Mouse (Mus musculus) lung, postnatal 0 days (tissue): ENCODE measurements around the gene Six3. TPM values are rescaled to one million over a fixed set of nuclear protein-coding genes. Genes with fewer than 3 reads are reported as not detected.

Source experiments
- ATAC-seq: fragments of 200-750 bp; cut with Nextera tagmentation; 2 replicates; pipeline ENCODE4 v1.8.0; 2017; ENCODE audit warnings: moderate library complexity
- DNase-seq: peaks from one replicate; pipeline ENCODE4 v3.0.0-alpha.2; 2016; ENCODE audit warnings: low spot score
- H3K27ac ChIP-seq: fragments of 300-500 bp; sonication (generic); 2 replicates; pipeline ENCODE4 v1.5.1; 2014; ENCODE audit warnings: antibody characterized with exemption, mild to moderate bottlenecking, low read length, mixed read lengths
- H3K27me3 ChIP-seq: fragments of 300-500 bp; sonication (generic); replicated peaks from 2 replicates; pipeline ENCODE4 v1.6.1; 2014; ENCODE audit warnings: low read length, mixed read lengths; ENCODE audit not compliant: insufficient read depth
- H3K36me3 ChIP-seq: fragments of 300-500 bp; sonication (generic); 2 replicates; pipeline ENCODE4 v1.6.1; 2014; ENCODE audit warnings: low read length, mixed read lengths; ENCODE audit not compliant: insufficient read depth
- H3K4me1 ChIP-seq: fragments of 300-500 bp; sonication (generic); 2 replicates; pipeline ENCODE4 v1.6.1; 2014; ENCODE audit warnings: antibody characterized with exemption, low read depth, low read length, mixed read lengths; ENCODE audit not compliant: insufficient read depth
- H3K4me2 ChIP-seq: fragments of 300-500 bp; sonication (generic); replicated peaks from 2 replicates; pipeline ENCODE4 v1.6.1; 2014; ENCODE audit warnings: low read depth, mild to moderate bottlenecking, low read length, moderate library complexity, mixed read lengths
- H3K4me3 ChIP-seq: fragments of 300-500 bp; sonication (generic); 2 replicates; pipeline ENCODE4 v1.5.1; 2014; ENCODE audit warnings: low read depth, low read length
- H3K9ac ChIP-seq: fragments of 300-500 bp; sonication (generic); replicated peaks from 2 replicates; pipeline ENCODE4 v1.6.1; 2014; ENCODE audit warnings: low read depth, mild to moderate bottlenecking
- H3K9me3 ChIP-seq: fragments of 300-500 bp; sonication (generic); 2 replicates; pipeline ENCODE4 v1.6.1; 2016; ENCODE audit warnings: low read length, mixed read lengths
- CTCF ChIP-seq: IDR thresholded peaks from 2 replicates; pipeline ENCODE4 v1.5.1; 2016; ENCODE audit warnings: antibody characterized with exemption, mild to moderate bottlenecking
- EP300 ChIP-seq: IDR thresholded peaks from 2 replicates; pipeline ENCODE4 v1.6.1; 2016; ENCODE audit warnings: antibody characterized with exemption, mild to moderate bottlenecking, control low read depth
- WGBS: fragments of 180-500 bp; shearing (Covaris S2); extraction: QIAGEN DNeasy Blood & Tissue Kit; methylation state at CpG from one replicate; pipeline ENCODE4 v1.1.7; 2014; 5-methylcytosine and 5-hydroxymethylcytosine counted together
- polyA plus RNA-seq: library from polyadenylated mRNA; unstranded; fragments of >200 nt; fragmentation: Nextera tagmentation; extraction: Ambion mirVana; gene quantifications from 2 replicates; pipeline ENCODE4 v1.2.1, GENCODE M21; 2015

The Six3 gene
- polyA plus RNA-seq, 1 experiment from 2014 or later: not detected

DNA sequence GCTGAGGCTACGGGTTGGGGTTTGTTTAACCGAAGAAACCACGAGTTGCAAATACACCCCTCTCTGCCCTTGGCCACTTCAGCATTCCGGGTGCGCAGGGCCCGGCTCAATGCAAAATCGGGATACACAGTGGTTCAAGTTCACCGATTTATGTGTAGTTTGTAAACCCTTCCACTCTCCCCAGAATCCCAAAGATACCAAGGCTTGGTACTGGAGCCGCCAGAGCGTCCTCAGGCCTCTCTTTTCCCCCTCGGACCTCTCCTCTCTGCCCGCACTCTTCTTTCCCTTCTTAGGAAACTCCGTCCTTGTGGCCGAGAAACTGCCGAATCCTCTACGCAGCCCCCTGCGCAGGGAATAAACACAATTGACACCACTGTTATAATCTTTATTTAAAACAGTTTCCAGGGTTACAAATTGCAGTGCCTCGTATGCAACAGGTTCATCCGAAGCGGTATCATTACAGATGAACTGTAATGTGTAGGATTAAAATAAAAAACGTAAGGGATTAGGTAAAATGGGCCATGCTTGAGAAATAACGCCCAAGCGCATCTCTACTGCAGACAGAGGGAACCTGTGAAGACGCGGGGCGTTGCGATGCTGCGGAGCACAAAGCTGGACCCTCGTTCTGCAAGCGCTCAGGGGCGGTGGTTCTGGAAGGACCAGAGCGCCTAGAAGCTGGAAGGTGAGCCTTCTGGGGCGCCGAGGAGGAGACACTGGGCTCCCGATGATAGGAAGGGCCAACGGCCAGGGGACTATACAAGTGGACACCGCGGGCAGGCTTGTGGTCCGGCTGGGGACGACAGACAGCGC, 5.6 kb upstream of the Six3 start:
- Histone ChIP-seq H3K36me3 (no peaks in the 10 kb centered on the region), H3K4me3 (no peak overlapping the region), H3K4me1 (no peaks in the 10 kb centered on the region), H3K27me3 (peaks cover 78% of the 10 kb centered on the region), H3K4me2 (no peak overlapping the region), H3K9ac (no peak overlapping the region), H3K9me3 (no peaks in the 10 kb centered on the region), H3K27ac (no peak overlapping the region)
- DNase-seq (no peak), ATAC-seq (no peak)
- WGBS: 2% methylated on average over 40 of the region's 41 CpGs
- TF ChIP-seq CTCF: no peak
- no peak for TF ChIP-seq EP300

DNA sequence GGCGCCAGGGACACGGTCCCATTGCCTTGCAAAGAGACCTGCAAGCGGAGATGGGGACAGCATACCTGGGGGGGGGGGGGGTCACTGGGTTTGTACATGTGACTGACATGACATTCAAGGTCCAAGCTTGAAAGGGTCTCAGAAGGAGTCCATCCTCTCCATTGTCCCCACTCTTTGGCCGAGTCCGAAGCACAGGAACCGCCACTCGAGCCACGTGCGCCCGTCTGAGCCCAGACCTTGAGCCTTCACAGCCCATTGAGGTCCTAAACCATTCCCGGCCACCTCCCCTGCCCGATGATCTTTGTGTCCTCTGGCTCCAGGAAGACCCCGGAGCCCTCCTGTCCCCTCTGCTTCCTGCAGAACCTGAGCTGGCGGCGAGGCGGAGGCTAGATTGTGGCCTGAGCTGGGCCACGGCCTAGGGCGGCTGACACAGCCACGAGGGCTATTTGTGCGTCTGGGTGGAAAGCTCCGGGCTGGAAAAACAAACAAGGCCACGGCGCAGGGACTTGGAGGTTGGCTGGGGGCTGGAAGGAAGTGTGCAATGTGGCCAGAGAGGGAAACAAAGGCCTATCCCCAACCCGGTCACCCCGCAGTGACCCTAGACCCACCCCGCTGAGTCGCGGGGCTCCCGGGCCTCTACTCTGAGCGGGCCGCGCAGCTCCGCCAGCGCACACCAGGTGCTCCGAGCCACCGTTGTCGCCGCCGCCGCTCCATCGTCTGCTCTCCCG, 4.9 kb upstream of the Six3 start:
- ATAC-seq (no peak), DNase-seq (no peak)
- H3K27ac ChIP-seq: no peak overlapping the region
- no peak overlapping the region for H3K9ac ChIP-seq
- no peaks in the 10 kb centered on the region for H3K9me3 ChIP-seq
- no peaks in the 10 kb centered on the region for H3K36me3 ChIP-seq
- H3K4me3 ChIP-seq: no peak overlapping the region
- WGBS: 2% methylated on average over 41 of the region's 42 CpGs
- H3K4me1 ChIP-seq: no peaks in the 10 kb centered on the region
- TF ChIP-seq CTCF (no peak), EP300 (no peak)
- H3K27me3 ChIP-seq: peaks cover 79% of the 10 kb centered on the region
- no peak overlapping the region for H3K4me2 ChIP-seq

DNA sequence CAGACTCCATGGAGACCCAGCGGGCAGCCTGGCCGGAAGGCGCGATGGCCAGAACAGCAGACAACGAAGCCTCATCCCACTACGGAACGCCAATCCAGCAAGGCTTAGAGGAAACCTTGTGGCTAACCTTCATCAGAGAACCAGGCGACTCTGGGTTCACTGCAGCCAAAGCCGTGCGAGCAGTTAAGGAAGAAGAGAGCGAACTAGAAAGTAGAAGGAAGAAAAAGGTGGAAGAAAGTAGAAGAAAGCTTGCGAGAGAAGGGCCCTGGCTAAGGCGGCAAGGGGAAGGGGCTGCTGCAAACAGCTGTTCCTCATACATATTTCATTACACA, 4.3 kb upstream of the Six3 start:
- ATAC-seq (no peak), DNase-seq (no peak)
- Histone ChIP-seq H3K36me3 (no peaks in the 10 kb centered on the region), H3K27me3 (peaks cover 84% of the 10 kb centered on the region), H3K4me1 (no peaks in the 10 kb centered on the region), H3K27ac (no peak overlapping the region), H3K4me2 (no peak overlapping the region), H3K9me3 (no peaks in the 10 kb centered on the region), H3K9ac (no peak overlapping the region), H3K4me3 (no peak overlapping the region)
- WGBS: 4% methylated on average over 13 of the region's 13 CpGs
- TF ChIP-seq CTCF (no peak), EP300 (no peak)

DNA sequence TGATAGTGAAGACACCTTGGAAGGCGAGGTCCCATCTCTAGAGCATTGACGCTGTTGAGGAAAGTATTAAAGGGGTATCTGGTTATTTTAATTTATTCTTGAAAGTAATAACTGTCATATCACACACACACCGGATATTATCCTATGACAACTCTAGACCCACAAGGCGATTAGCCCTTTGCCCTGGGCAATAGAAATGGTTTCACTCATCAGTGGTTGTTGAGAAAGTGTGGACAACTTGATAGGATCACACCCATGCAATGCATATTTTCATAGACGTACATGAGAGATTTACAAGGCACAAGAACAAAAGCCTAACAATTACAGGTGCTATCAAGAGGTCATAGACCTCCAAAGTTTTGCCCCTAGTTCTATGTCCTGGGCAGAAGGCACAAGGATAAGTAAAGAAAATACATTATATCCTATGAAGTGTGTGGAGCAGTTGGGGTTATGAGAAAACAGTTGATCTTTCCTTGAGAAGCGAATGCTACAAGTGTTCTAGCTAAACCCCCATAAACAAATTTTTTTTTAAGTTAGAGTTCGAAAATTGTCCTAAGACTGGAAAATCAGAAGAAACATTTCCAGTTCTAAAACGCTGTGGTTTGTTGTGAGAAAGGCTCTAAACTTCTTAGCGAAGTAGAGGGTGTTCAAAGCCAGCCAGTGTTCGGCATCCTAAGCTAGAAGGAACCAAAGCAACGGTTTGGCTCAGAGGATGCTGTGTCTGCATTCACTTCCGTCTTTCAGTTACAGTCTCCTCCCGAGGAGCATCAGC, 3.6 kb upstream of the Six3 start:
- DNase-seq (no peak), ATAC-seq (no peak)
- Histone ChIP-seq H3K9me3 (no peaks in the 10 kb centered on the region), H3K36me3 (no peaks in the 10 kb centered on the region), H3K4me3 (no peak overlapping the region), H3K4me2 (no peak overlapping the region), H3K4me1 (no peaks in the 10 kb centered on the region), H3K27me3 (peaks cover 86% of the 10 kb centered on the region), H3K9ac (no peak overlapping the region), H3K27ac (no peak overlapping the region)
- no peak for TF ChIP-seq CTCF
- WGBS: 7% methylated on average over 13 of the region's 13 CpGs

DNA sequence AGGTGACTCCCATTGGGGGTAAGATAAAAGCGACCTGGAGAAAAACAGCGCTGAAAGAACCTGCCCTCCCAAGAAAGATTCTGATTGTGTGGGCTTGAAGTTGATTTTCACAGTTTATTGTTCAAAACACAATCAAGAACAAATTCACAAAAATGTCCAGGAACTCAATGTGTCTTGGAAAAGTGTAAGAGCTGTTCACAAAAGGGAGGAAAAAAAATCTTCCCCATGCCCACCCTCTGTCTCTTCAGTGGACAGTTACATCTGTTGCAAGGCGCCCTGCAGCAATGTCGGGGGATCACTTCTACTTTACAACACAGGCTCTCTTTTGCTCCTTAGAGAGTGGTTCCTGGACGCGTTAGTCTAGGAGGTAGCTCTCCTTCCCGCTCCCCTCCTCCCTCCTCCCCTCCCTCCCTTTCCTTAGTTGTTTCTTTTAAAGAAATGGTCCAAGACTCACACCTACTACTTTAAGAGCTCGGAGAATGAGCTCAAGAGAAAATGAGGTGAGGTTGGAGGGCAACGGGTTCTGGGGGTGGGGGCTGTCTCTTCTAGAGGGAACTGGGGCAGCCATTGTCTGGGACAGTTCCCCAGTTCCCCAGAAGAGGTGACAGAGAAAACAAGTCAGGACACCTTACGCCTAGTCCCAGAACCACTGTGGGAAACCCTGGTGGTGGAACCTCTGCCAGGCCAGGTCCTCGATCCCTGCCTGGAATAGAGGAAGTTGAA, 2.9 kb upstream of the Six3 start:
- Histone ChIP-seq H3K9ac (no peak overlapping the region), H3K4me1 (no peaks in the 10 kb centered on the region), H3K27ac (no peak overlapping the region), H3K9me3 (no peaks in the 10 kb centered on the region), H3K4me2 (no peak overlapping the region), H3K27me3 (peaks cover 86% of the 10 kb centered on the region), H3K36me3 (no peaks in the 10 kb centered on the region), H3K4me3 (no peak overlapping the region)
- no peak for TF ChIP-seq EP300
- no peak for ATAC-seq
- DNase-seq: no peak
- 3% methylated on average over 11 of the region's 11 CpGs for WGBS
